ENCODE assay signal across 8 mouse cellular contexts in the genomic region with DNA sequence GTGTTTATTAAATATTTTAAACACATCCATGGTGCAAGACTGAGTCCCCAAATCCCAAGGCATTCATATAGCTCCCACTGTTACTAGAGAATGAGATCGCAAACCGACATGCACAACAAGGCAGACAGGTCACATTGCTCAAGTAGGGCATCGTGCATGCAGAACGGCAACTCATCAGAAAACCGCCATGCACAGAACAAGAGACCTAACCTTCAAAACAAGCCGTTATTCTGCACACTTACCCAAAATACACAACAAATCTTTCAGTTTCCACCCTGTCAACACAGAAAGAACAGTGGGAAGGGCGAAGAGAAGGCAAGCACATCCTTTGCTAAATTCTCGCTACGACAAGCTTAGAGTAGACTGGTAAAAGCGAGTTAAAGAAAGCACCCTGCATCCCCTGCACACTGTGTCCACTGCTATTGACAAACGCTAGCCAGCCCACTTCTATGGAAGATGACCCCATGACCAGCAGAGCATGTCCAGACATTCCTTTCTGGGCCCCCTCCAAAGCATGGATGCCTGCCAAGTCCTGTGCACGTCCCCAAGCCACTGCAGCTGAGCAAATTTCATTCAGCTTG.
A peak's percentile ranks its signal among the peaks of the same experiment; 100 is the strongest.
DNase-seq lines count a peak whose midpoint lies in the region; ATAC-seq and TF ChIP-seq lines count a peak whose summit lies in the region.

No protein-coding gene starts in this region.

- H3K4me1 ChIP-seq in intestine, embryonic 14.5 days (replicated peaks; ENCODE audit: control insufficient read depth, insufficient read depth, low read length) = peaks cover 6% of the 10 kb centered on the region; the same call in 1 of the 2 replicates
- H3K4me1 ChIP-seq in intestine, postnatal 0 days (replicated peaks; ENCODE audit: control insufficient read depth, insufficient read depth, low read length) = no peaks in the 10 kb centered on the region
- H3K4me1 ChIP-seq in forebrain, embryonic 13.5 days = peaks cover 7% of the 10 kb centered on the region
- peaks cover 8% of the 10 kb centered on the region for H3K4me1 ChIP-seq in neural tube, embryonic 13.5 days (replicated peaks)

- H3K36me3 ChIP-seq in intestine, embryonic 14.5 days (ENCODE audit: control insufficient read depth, insufficient read depth, low read length) = no peaks in the 10 kb centered on the region
- no peaks in the 10 kb centered on the region for H3K36me3 ChIP-seq in intestine, postnatal 0 days (ENCODE audit: control insufficient read depth, insufficient read depth)
- H3K36me3 ChIP-seq in forebrain, embryonic 13.5 days (ENCODE audit: poor library complexity, severe bottlenecking) = 0 out of 2 replicates have a peak, but pooled peaks cover 6% of the 10 kb centered on the region
- no peaks in the 10 kb centered on the region for H3K36me3 ChIP-seq in neural tube, embryonic 13.5 days

- WGBS in intestine, embryonic 14.5 days = 46% methylated on average over 12 of the region's 12 CpGs
- whole genome bisulfite sequencing in intestine, postnatal 0 days = 68% methylated on average over 12 of the region's 12 CpGs
- WGBS in forebrain, embryonic 13.5 days = 24% methylated on average over 12 of the region's 12 CpGs
- 29% methylated on average over 12 of the region's 12 CpGs for WGBS in neural tube, embryonic 13.5 days

- no peak overlapping the region; the same call in 1 of the 2 replicates for H3K4me3 ChIP-seq in intestine, embryonic 14.5 days (ENCODE audit: low read depth, low read length)
- H3K4me3 ChIP-seq in intestine, postnatal 0 days (ENCODE audit: low read depth, low read length) = no peak overlapping the region
- H3K4me3 ChIP-seq in forebrain, embryonic 13.5 days = peak overlapping the region; percentile 25
- peak overlapping the region; percentile 34 for H3K4me3 ChIP-seq in neural tube, embryonic 13.5 days

- H3K27ac ChIP-seq in intestine, embryonic 14.5 days (ENCODE audit: low read depth) = no peak overlapping the region
- H3K27ac ChIP-seq in intestine, postnatal 0 days (ENCODE audit: low read depth, low read length) = no peak overlapping the region
- H3K27ac ChIP-seq in forebrain, embryonic 13.5 days = peak overlapping the region; percentile 20; the same call in 1 of the 2 replicates
- H3K27ac ChIP-seq in neural tube, embryonic 13.5 days (replicated peaks) = peak overlapping the region; percentile 67

- H3K9ac ChIP-seq in intestine, embryonic 14.5 days (ENCODE audit: low read length) = no peak overlapping the region
- H3K9ac ChIP-seq in intestine, postnatal 0 days (ENCODE audit: low read depth, low read length) = no peak overlapping the region
- H3K9ac ChIP-seq in forebrain, embryonic 13.5 days = peak overlapping the region; percentile 53
- peak overlapping the region; percentile 57 for H3K9ac ChIP-seq in neural tube, embryonic 13.5 days

- no peak for TF ChIP-seq CTCF in intestine, postnatal 0 days (IDR thresholded peaks at IDR 0.05; ENCODE audit: low read depth)
- no peak for TF ChIP-seq CTCF in brain, embryonic 14.5 days (IDR thresholded peaks at IDR 0.05; ENCODE audit: borderline replicate concordance, extremely low read depth, insufficient read depth, insufficient read length)

- no peak for TF ChIP-seq POLR2A in brain, embryonic 14.5 days (IDR thresholded peaks at IDR 0.05; ENCODE audit: borderline replicate concordance, extremely low read depth, insufficient read depth, insufficient read length, poor library complexity, severe bottlenecking)

- peak; percentile 53; the same call in 1 of the 2 replicates for ATAC-seq in intestine, embryonic 14.5 days (replicated peaks; ENCODE audit: low FRiP score, low TSS enrichment, low read depth)
- no peak for ATAC-seq in intestine, postnatal 0 days
- peak; percentile 86 for ATAC-seq in forebrain, embryonic 13.5 days
- peak; percentile 88 for ATAC-seq in neural tube, embryonic 13.5 days (ENCODE audit: low read depth)
- ATAC-seq in CD4-positive, CD25-positive, alpha-beta regulatory T cell, adult 4 months = no peak
- no peak for ATAC-seq in granulocyte monocyte progenitor cell, adult 5-6 weeks (replicated peaks; ENCODE audit: poor library complexity, severe bottlenecking)

- no peaks in the 10 kb centered on the region for H3K9me3 ChIP-seq in intestine, embryonic 14.5 days (ENCODE audit: control insufficient read depth, low read length)
- no peaks in the 10 kb centered on the region for H3K9me3 ChIP-seq in intestine, postnatal 0 days (ENCODE audit: control insufficient read depth)
- no peaks in the 10 kb centered on the region for H3K9me3 ChIP-seq in forebrain, embryonic 13.5 days (replicated peaks)
- H3K9me3 ChIP-seq in neural tube, embryonic 13.5 days = no peaks in the 10 kb centered on the region

- DNase-seq in intestine, embryonic 14.5 days (ENCODE audit: low spot score) = peak; percentile 54
- DNase-seq in brain, embryonic 14.5 days (ENCODE audit: low read depth) = peak; percentile 89
- DNase-seq in kidney, adult 8-10 months = peak; percentile 21 to 35

- peak overlapping the region; percentile 35 for H3K4me2 ChIP-seq in intestine, embryonic 14.5 days (ENCODE audit: low read length)
- no peak overlapping the region for H3K4me2 ChIP-seq in intestine, postnatal 0 days (replicated peaks; ENCODE audit: low read depth)
- peak overlapping the region; percentile 53 for H3K4me2 ChIP-seq in forebrain, embryonic 13.5 days
- peak overlapping the region; percentile 54 for H3K4me2 ChIP-seq in neural tube, embryonic 13.5 days

- no peaks in the 10 kb centered on the region for H3K27me3 ChIP-seq in intestine, embryonic 14.5 days (replicated peaks; ENCODE audit: control insufficient read depth, insufficient read depth, low read length)
- H3K27me3 ChIP-seq in intestine, postnatal 0 days (replicated peaks; ENCODE audit: control insufficient read depth, insufficient read depth, low read length) = no peaks in the 10 kb centered on the region
- no peaks in the 10 kb centered on the region for H3K27me3 ChIP-seq in forebrain, embryonic 13.5 days
- no peaks in the 10 kb centered on the region for H3K27me3 ChIP-seq in neural tube, embryonic 13.5 days

Comparison
In these comparisons a context has a peak if more than half of its experiments do, and no peak if none do; other contexts are left out.
1. ATAC-seq: peak in intestine, embryonic 14.5 days (single experiment), forebrain, embryonic 13.5 days (single experiment) and neural tube, embryonic 13.5 days (single experiment); none in intestine, postnatal 0 days (single experiment), CD4-positive, CD25-positive, alpha-beta regulatory T cell, adult 4 months (single experiment) and granulocyte monocyte progenitor cell, adult 5-6 weeks (single experiment).
2. DNase-seq: peak in every context shown above with its lines; median percentile 89 in brain, embryonic 14.5 days; 54 in intestine, embryonic 14.5 days; 28 in kidney, adult 8-10 months.
3. H3K27ac ChIP-seq: peak in forebrain, embryonic 13.5 days (single experiment) and neural tube, embryonic 13.5 days (single experiment); none in intestine, embryonic 14.5 days (single experiment) and intestine, postnatal 0 days (single experiment).
4. H3K4me3 ChIP-seq: peak in forebrain, embryonic 13.5 days (single experiment) and neural tube, embryonic 13.5 days (single experiment); none in intestine, embryonic 14.5 days (single experiment) and intestine, postnatal 0 days (single experiment).
5. H3K9ac ChIP-seq: peak in forebrain, embryonic 13.5 days (single experiment) and neural tube, embryonic 13.5 days (single experiment); none in intestine, embryonic 14.5 days (single experiment) and intestine, postnatal 0 days (single experiment).